Mouse (Mus musculus) lung, postnatal 0 days (tissue): ENCODE measurements at regions not wholly inside any gene's neighbourhood (a gene's known extent, or its start where the extent isn't known, plus 50 kb on each side); places are given as distances from the start of the nearest gene placed in this dataset.

Experiments used
- ATAC-seq: fragments of 200-750 bp; cut with Nextera tagmentation; 2 replicates; pipeline ENCODE4 v1.8.0; 2017; ENCODE audit warnings: moderate library complexity
- DNase-seq: peaks from one replicate; pipeline ENCODE4 v3.0.0-alpha.2; 2016; ENCODE audit warnings: low spot score
- H3K27ac ChIP-seq: fragments of 300-500 bp; sonication (generic); 2 replicates; pipeline ENCODE4 v1.5.1; 2014; ENCODE audit warnings: antibody characterized with exemption, mild to moderate bottlenecking, low read length, mixed read lengths
- H3K27me3 ChIP-seq: fragments of 300-500 bp; sonication (generic); replicated peaks from 2 replicates; pipeline ENCODE4 v1.6.1; 2014; ENCODE audit warnings: low read length, mixed read lengths; ENCODE audit not compliant: insufficient read depth
- H3K36me3 ChIP-seq: fragments of 300-500 bp; sonication (generic); 2 replicates; pipeline ENCODE4 v1.6.1; 2014; ENCODE audit warnings: low read length, mixed read lengths; ENCODE audit not compliant: insufficient read depth
- H3K4me1 ChIP-seq: fragments of 300-500 bp; sonication (generic); 2 replicates; pipeline ENCODE4 v1.6.1; 2014; ENCODE audit warnings: antibody characterized with exemption, low read depth, low read length, mixed read lengths; ENCODE audit not compliant: insufficient read depth
- H3K4me2 ChIP-seq: fragments of 300-500 bp; sonication (generic); replicated peaks from 2 replicates; pipeline ENCODE4 v1.6.1; 2014; ENCODE audit warnings: low read depth, mild to moderate bottlenecking, low read length, moderate library complexity, mixed read lengths
- H3K4me3 ChIP-seq: fragments of 300-500 bp; sonication (generic); 2 replicates; pipeline ENCODE4 v1.5.1; 2014; ENCODE audit warnings: low read depth, low read length
- H3K9ac ChIP-seq: fragments of 300-500 bp; sonication (generic); replicated peaks from 2 replicates; pipeline ENCODE4 v1.6.1; 2014; ENCODE audit warnings: low read depth, mild to moderate bottlenecking
- H3K9me3 ChIP-seq: fragments of 300-500 bp; sonication (generic); 2 replicates; pipeline ENCODE4 v1.6.1; 2016; ENCODE audit warnings: low read length, mixed read lengths
- CTCF ChIP-seq: IDR thresholded peaks from 2 replicates; pipeline ENCODE4 v1.5.1; 2016; ENCODE audit warnings: antibody characterized with exemption, mild to moderate bottlenecking
- EP300 ChIP-seq: IDR thresholded peaks from 2 replicates; pipeline ENCODE4 v1.6.1; 2016; ENCODE audit warnings: antibody characterized with exemption, mild to moderate bottlenecking, control low read depth
- WGBS: fragments of 180-500 bp; shearing (Covaris S2); extraction: QIAGEN DNeasy Blood & Tissue Kit; methylation state at CpG from one replicate; pipeline ENCODE4 v1.1.7; 2014; 5-methylcytosine and 5-hydroxymethylcytosine counted together

- Histone ChIP-seq H3K36me3 (no peaks in the 10 kb centered on the region), H3K27me3 (no peaks in the 10 kb centered on the region), H3K4me2 (no peak overlapping the region), H3K4me3 (no peak overlapping the region), H3K9me3 (no peaks in the 10 kb centered on the region), H3K27ac (no peak overlapping the region), H3K9ac (no peak overlapping the region), H3K4me1 (no peaks in the 10 kb centered on the region)
- 49% methylated on average over 1 of the region's 1 CpGs for WGBS
- ATAC-seq (no peak), DNase-seq (no peak)
- TF ChIP-seq CTCF: no peak
- TF ChIP-seq EP300: no peak
Observed at GRCm38 (mm10) chr12:59307958-59308357, 88.4 kb upstream of the Fbxo33 start.

GRCm38 (mm10) chr12:59304522-59304921, 85.0 kb upstream of the Fbxo33 start:
- Histone ChIP-seq H3K4me2 (no peak overlapping the region), H3K36me3 (no peaks in the 10 kb centered on the region), H3K27me3 (no peaks in the 10 kb centered on the region), H3K4me3 (no peak overlapping the region), H3K27ac (no peak overlapping the region), H3K9ac (no peak overlapping the region), H3K9me3 (no peaks in the 10 kb centered on the region), H3K4me1 (no peaks in the 10 kb centered on the region)
- ATAC-seq (no peak), DNase-seq (no peak)
- WGBS: 75% methylated on average over 6 of the region's 6 CpGs
- TF ChIP-seq CTCF (no peak), EP300 (no peak)
